Mouse (Mus musculus) olfactory bulb, adult 2 months (tissue): Measurements from ENCODE around the gene Usp47. TPM values are rescaled to one million over a fixed set of nuclear protein-coding genes. Genes with fewer than 3 reads are reported as not detected.

Experiments used
- H3K27ac ChIP-seq: fragments of 200-500 bp; 2 replicates; pipeline ENCODE4 v1.5.1; 2012; ENCODE audit warnings: low read depth, low read length; ENCODE audit not compliant: insufficient read depth
- H3K4me1 ChIP-seq: fragments of 200-500 bp; 2 replicates; pipeline ENCODE4 v1.6.1; 2012; ENCODE audit warnings: low read length; ENCODE audit not compliant: control insufficient read depth, insufficient read depth
- H3K4me3 ChIP-seq: fragments of 200-500 bp; 2 replicates; pipeline ENCODE4 v1.5.1; 2012; ENCODE audit warnings: mild to moderate bottlenecking, low read depth, low read length, moderate library complexity; ENCODE audit not compliant: insufficient read depth
- CTCF ChIP-seq: fragments of 200-500 bp; IDR thresholded peaks from 2 replicates; pipeline ENCODE4 v1.5.1; 2012; ENCODE audit warnings: low read depth, mild to moderate bottlenecking, low read length, moderate library complexity; ENCODE audit not compliant: insufficient read depth
- POLR2A ChIP-seq: fragments of 200-500 bp; IDR thresholded peaks from 2 replicates; pipeline ENCODE4 v1.6.1; 2012; ENCODE audit warnings: mild to moderate bottlenecking, low read depth, low read length, moderate library complexity; ENCODE audit not compliant: insufficient read depth
- WGBS: fragments of 180-500 bp; shearing (Covaris S2); methylation state at CpG from one replicate; pipeline ENCODE4 v1.1.7; 2018; 5-methylcytosine and 5-hydroxymethylcytosine counted together
- polyA plus RNA-seq: library from polyadenylated mRNA; stranded (reverse); fragments of >200 nt; gene quantifications from 2 replicates; pipeline ENCODE4 v1.2.4, GENCODE M21; 2012; ENCODE audit warnings: low replicate concordance; ENCODE audit not compliant: missing spikeins, insufficient read depth, insufficient read length

Gene Usp47
- polyA plus RNA-seq, 1 experiment, result 72.2 TPM

DNA sequence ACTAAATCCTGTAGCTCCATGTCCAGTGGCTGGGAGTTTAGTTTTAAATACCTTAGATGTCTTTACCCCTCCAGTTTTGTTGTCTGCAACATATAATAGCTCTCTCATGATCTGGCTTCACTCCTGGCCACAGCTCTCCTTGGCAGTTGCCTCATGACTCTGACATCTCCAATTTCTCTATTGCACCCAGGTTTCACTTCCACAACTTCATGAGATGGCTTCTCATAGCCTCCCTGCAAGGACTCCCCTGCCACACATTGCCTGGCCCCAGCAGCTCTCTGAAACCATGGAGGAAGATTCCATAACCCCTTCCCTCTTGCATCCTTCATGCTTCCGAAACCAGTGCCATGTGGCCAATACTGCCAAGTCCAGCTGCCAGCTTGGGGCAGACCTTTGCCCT is 23.1 kb upstream of the Usp47 start:
- Histone ChIP-seq H3K4me3 (no peak overlapping the region), H3K4me1 (no peaks in the 10 kb centered on the region), H3K27ac (no peak overlapping the region)
- TF ChIP-seq CTCF, result no peak
- no peak for TF ChIP-seq POLR2A
- 93% methylated on average over 1 of the region's 1 CpGs for whole genome bisulfite sequencing

DNA sequence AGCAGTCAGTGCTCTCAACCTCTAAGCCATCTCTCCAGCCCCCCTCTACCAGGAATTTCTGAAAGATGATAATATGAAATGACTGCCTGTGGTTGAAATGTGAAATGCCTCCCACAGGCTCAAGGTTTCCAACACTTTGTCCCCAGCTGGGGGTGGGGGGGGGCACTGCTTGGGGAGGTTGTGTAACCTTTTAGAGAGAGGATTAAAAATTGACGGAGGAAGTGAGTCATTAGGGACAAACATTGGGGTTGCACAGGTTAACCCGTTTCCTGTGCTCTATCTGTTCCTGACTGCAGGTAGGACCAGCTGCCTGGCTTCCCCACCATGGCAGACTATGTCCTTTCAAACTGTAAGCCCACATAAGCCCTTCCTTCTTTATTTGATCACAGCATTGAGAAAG is 12.8 kb upstream of the Usp47 start:
- no peak overlapping the region for H3K27ac ChIP-seq
- no peak overlapping the region for H3K4me3 ChIP-seq
- WGBS, result 93% methylated on average over 2 of the region's 2 CpGs
- H3K4me1 ChIP-seq, result no peaks in the 10 kb centered on the region
- no peak for TF ChIP-seq POLR2A
- no peak for TF ChIP-seq CTCF

DNA sequence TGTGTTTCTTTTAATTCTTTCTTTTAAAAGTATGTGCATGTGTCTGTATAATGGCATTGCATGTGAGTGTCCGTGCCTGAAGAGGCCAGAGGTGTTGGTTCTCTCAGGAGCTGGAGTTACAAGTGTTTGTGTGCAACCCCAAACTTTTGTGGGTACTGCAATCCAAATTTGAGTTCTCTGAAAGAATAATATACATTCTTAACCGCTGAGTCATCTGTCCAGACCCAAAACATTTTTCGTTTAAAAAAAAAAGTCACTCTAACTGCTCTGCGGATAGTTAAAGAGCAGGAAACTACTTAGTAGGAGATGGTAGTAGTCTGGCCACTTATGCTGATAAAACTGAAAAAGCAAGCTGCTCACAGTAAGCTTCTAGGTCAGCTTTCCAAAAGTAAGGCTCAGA is 12.3 kb upstream of the Usp47 start:
- H3K4me1 ChIP-seq, result no peaks in the 10 kb centered on the region
- no peak overlapping the region for H3K27ac ChIP-seq
- no peak for TF ChIP-seq CTCF
- TF ChIP-seq POLR2A, result no peak
- no peak overlapping the region for H3K4me3 ChIP-seq
- 84% methylated on average over 4 of the region's 4 CpGs for WGBS

DNA sequence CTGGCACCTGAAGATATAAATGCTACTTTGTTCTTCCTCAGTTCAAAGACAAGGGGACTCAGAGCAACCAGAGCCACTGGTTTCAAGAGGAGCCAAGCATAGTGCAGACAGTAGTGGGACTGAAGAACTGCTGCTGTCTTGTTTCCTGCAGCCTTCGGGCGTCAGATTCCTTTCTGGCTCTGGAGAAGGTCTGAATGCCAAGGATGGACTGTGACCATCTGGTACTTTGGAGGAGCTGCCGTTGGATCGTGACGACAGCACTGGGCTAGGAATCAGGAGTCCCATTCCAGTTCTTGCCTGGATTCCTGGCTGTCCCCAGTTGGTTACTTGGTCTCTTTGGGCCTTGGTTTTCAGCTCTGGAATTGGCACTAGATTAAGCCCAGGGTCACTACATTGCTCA is 11.2 kb upstream of the Usp47 start:
- Histone ChIP-seq H3K4me3 (no peak overlapping the region), H3K27ac (no peak overlapping the region), H3K4me1 (no peaks in the 10 kb centered on the region)
- 51% methylated on average over 5 of the region's 5 CpGs for WGBS
- no peak for TF ChIP-seq POLR2A
- TF ChIP-seq CTCF, result no peak

DNA sequence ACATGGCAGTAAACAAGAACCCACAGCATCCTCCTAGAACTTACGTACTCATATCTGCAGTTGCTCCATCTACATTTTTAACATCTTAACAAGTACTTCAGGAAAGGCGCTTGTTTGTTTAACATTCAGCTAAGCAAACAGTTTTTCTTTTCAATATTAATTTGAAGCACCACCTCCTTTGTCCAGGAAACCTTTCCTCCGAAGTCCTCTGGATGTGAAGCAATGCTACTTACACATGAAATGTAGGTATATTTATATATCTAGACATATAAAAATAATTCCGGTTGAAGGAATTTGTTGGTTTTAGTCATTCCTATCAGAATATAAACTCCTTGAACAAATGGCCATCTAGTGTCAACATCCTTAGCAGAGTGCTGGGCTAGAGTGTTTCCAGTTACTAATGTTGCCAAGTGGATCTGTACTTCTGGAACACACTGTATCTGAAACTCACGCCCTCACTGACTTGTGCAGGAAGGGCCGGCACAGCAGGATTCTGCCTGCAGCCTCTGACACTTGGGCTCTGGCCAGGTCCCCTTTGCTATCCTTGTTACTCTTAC is 10.6 kb upstream of the Usp47 start:
- WGBS, result 85% methylated on average over 6 of the region's 6 CpGs
- Histone ChIP-seq H3K27ac (no peak overlapping the region), H3K4me1 (no peaks in the 10 kb centered on the region), H3K4me3 (no peak overlapping the region)
- TF ChIP-seq CTCF (no peak), POLR2A (no peak)

DNA sequence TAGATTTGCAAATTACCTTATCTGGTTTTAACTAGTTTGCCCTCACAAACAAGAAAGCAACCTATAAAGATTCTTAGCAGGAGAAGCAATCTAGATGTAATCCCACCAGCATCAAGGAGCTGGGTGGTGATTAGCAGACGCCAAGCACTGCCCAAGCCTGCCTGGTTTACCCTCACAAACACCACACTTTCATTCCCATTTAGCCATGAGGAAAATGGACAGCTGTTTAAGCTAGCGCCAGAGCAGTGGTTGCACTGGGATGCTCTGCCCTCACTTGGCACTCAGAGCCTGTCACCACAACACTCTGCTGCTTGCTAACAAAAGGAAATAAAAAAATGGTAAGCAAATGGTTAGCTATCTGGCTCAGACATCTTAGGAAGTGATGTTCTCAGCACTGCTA is 9.2 kb upstream of the Usp47 start:
- no peaks in the 10 kb centered on the region for H3K4me1 ChIP-seq
- 40% methylated on average over 2 of the region's 2 CpGs for WGBS
- no peak for TF ChIP-seq POLR2A
- TF ChIP-seq CTCF, result no peak

DNA sequence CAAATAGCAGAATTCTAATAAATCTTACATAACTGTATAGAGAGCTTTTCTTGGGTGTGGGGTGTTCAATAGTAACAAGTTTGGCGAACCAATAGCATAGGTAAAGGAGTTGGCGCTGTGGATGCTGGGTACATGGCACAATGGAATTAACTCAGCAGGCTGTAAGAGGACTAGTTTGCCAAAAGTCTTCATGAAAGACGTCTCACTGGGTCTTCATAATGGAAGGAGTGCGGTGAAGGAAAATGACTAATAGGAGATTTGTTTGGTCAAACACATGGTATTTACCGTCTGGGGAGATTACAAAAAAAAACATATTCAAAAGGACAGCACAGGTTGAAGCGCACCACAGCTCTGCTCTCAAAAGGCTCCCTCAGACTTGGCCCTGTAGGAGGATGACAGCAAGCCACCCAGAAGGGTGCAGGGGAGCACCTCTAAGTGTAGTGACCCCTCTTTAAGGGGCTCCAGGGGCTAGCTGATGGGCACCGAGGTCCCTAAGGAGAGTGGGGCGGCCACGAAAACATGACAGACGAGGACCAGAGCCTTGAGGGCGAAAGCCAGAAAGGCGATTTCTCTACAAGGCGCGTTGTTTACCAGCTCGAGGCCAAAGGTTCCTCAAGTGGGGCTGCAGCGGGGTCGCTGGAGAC is 676 bp upstream of the Usp47 start:
- no peak for TF ChIP-seq POLR2A
- Histone ChIP-seq H3K4me1 (peaks cover 4% of the 10 kb centered on the region), H3K4me3 (peak overlapping the region; percentile 58), H3K27ac (peak overlapping the region; percentile 81)
- 10% methylated on average over 17 of the region's 17 CpGs for WGBS

More for the DNA sequence above, 9.2 kb upstream of the Usp47 start:
- H3K27ac ChIP-seq, result no peak overlapping the region
- H3K4me3 ChIP-seq, result no peak overlapping the region

DNA sequence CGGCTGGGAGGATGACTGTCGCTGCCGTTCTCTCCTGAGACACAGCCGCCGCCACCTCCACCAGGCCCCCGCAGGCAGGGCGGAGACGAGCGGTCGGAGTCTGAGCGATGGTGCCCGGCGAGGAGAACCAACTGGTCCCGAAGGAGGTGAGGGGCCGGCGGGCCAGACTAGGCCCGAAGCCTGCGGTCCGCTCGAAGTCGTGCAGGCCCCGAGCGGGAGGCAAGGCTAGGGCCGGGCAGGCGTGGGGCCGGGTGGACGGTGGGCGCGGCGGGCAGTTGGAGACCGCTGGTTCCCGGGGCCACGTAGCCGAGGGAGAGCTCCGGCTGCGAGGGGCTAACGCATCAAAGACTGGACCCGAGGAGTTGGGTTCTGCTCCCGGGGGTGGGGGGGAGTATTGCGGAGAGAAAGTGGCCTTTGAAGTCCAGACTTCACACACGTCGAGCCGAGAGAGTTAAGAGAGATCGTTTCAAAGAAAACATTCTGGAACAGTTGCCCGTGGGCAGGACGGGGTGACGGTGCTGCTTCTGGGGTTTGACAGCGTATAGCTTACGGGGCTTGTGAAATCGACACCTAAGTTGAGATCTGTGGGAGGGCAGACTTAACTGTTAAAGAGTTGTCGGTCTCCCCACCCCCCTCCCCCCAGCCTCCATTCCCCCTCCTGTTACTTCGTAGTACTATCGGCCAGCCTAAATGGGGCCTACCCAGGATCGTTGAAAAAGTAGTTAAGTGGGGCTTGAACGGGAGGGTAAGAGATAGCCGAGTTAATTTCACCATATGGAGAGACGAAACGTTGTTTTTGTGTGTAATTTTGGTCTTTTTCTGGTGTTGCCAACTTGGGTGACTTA is 519 bp downstream of the Usp47 start:
- H3K27ac ChIP-seq, result peak overlapping the region; percentile 68
- TF ChIP-seq POLR2A (no peak), CTCF (no peak)
- H3K4me3 ChIP-seq, result peak overlapping the region; percentile 58
- WGBS, result under 1% methylated on average over 58 of the region's 58 CpGs
- peaks cover 6% of the 10 kb centered on the region for H3K4me1 ChIP-seq

DNA sequence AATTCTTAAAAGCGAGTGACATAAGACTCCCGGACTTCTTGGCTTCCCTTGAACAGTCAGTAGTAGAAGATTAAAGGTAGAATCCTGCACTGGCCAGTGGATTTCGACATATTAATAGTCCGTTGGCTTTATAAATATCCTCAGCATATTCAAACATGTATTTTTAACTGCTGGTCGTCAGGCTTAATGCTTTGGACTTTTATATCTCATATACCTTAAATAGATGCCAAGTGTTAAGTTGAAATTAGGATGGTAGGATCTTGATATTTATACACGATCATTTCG is 1.1 kb downstream of the Usp47 start:
- H3K27ac ChIP-seq, result no peak overlapping the region
- no peak for TF ChIP-seq POLR2A
- no peak for TF ChIP-seq CTCF
- WGBS, result 6% methylated on average over 7 of the region's 7 CpGs

DNA sequence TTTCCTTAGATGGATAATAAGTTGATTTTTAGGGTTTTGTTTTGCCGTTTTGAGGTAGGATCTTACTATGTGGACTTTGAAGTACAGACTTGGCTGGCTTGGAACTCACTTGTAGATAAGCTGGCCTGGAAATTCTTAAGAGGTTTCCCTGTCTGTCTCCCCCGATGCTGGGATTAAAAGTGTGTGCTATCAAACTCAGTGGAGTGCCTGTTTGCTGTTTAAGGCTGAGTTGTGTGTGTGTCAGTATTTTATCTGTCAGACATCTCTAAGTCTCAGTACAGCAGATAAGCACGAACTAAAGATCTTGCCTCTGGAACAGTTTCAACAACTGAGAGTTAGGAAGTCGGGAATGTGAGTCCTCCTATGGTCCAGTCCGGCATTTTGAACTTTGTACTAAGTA is 1.6 kb downstream of the Usp47 start:
- H3K4me3 ChIP-seq, result no peak overlapping the region
- no peak overlapping the region for H3K27ac ChIP-seq
- H3K4me1 ChIP-seq, result peaks cover 6% of the 10 kb centered on the region
- TF ChIP-seq CTCF (no peak), POLR2A (no peak)
- 6% methylated on average over 5 of the region's 5 CpGs for WGBS

More for the DNA sequence above, 1.1 kb downstream of the Usp47 start:
- Histone ChIP-seq H3K4me3 (no peak overlapping the region), H3K4me1 (peaks cover 6% of the 10 kb centered on the region)
